ENCODE assay signal across 10 mouse cellular contexts in the genomic region with DNA sequence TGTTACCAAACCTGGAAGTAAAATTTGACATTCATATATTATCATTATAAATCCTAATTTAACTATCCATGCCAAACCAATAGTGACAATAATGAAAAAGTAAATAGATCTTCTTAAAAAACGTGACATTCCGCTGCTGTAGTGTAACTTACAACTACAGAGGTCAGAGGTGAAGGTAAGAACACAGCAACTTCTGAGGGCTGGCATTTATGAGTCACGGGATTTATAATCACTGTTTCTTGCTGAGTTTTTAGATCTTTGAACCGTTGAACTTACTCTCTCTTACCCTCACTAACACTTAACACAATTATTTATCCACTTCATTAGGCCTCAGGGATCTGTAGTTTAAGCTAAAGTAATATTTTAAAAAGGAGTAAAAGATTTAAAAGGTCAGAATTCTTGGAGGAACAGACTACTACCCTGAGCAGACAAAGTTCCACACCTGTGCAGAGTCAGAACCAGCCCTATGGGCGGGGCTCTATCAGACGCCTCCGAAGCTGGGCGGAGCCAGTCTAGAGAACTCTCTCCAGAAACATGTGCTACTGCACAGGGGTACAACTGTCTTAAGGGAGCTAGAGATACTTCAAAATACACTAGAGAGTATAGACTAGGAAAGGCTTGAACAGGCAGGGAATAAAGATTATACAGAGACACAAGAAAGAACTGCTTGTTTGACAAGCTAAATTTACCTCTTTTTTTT. TPM values are rescaled to one million over a fixed set of nuclear protein-coding genes. Genes with fewer than 3 reads are reported as not detected.
DNase-seq lines count a peak whose midpoint lies in the region; ATAC-seq lines count a peak whose summit lies in the region.
"Had no signal": no experiment of that assay in that cellular context is flagged by ENCODE, and none has a peak within 500 bp of the region (broad histone marks: within the 10 kb centered on the region; RNA-seq: fewer than 3 reads in every experiment).

No protein-coding gene starts in this region.

- H3K4me3 ChIP-seq in kidney, embryonic 15.5 days (replicated peaks) = no peak overlapping the region
- H3K4me3 ChIP-seq: heart, embryonic 13.5 days; neural tube, embryonic 13.5 days had no signal

- peaks cover 39% of the 10 kb centered on the region for H3K36me3 ChIP-seq in kidney, embryonic 15.5 days

- H3K9ac ChIP-seq in kidney, embryonic 15.5 days = no peak overlapping the region
- H3K9ac ChIP-seq: heart, embryonic 13.5 days; neural tube, embryonic 13.5 days had no signal

- H3K27me3 ChIP-seq in kidney, embryonic 15.5 days = no peaks in the 10 kb centered on the region
- H3K27me3 ChIP-seq: heart, embryonic 13.5 days; neural tube, embryonic 13.5 days had no signal

- 37% methylated on average over 8 of the region's 8 CpGs for WGBS in kidney, embryonic 15.5 days

- DNase-seq in heart, adult 11 months = peak; percentile 89
- no peak for DNase-seq in heart, adult 8-10 months (ENCODE audit: low spot score)
- DNase-seq in R1 (ENCODE audit: low read depth, low spot score) = peak; percentile 72
- no peak for DNase-seq in urinary bladder, postnatal 14 days (ENCODE audit: low spot score)
- DNase-seq in right cerebral cortex, postnatal 25 days = no peak

- 0 out of 2 replicates have a peak overlapping the region, but pooled peaks have one; percentile 60 for H3K27ac ChIP-seq in kidney, embryonic 15.5 days
- H3K27ac ChIP-seq: heart, embryonic 13.5 days; neural tube, embryonic 13.5 days had no signal

- peaks cover 3% of the 10 kb centered on the region for H3K4me1 ChIP-seq in kidney, embryonic 15.5 days
- H3K4me1 ChIP-seq: neural tube, embryonic 13.5 days had no signal

- no peak overlapping the region for H3K4me2 ChIP-seq in kidney, embryonic 15.5 days
- H3K4me2 ChIP-seq: heart, embryonic 13.5 days; neural tube, embryonic 13.5 days had no signal

- ATAC-seq in kidney, embryonic 15.5 days (replicated peaks; ENCODE audit: low FRiP score) = peak; percentile 77; the same call in 1 of the 2 replicates
- peak; percentile 78 for ATAC-seq in megakaryocyte-erythroid progenitor cell, adult 5-6 weeks (replicated peaks; ENCODE audit: low FRiP score, low TSS enrichment, poor library complexity, severe bottlenecking)
- no peak for ATAC-seq in inflammation-experienced regulatory T-cells, adult 6 months

- H3K9me3 ChIP-seq in kidney, embryonic 15.5 days (replicated peaks) = no peaks in the 10 kb centered on the region
- H3K9me3 ChIP-seq: heart, embryonic 13.5 days; neural tube, embryonic 13.5 days had no signal

RNA-seq across cellular contexts. Expression of a gene that starts 19.9 kb away (rescaled TPM):
- total RNA-seq in heart, adult 8-10 months (2022) = 100 to 1,000 TPM; 128 to 169 (median 144) TPM
- polyA plus RNA-seq in kidney, embryonic 15.5 days (2015; fragmentation: Nextera tagmentation; extraction: Ambion mirVana) = 148 and 157 TPM in 2 replicates
- total RNA-seq in megakaryocyte-erythroid progenitor cell, adult 5-6 weeks (2014; fragmentation: Nextera tagmentation) = 122 and 228 TPM in 2 replicates
- 193 and 195 TPM in 2 replicates for total RNA-seq in megakaryocyte-erythroid progenitor cell, adult 5-6 weeks (2017)
- 100 to 1,000 TPM in 1 of 3 experiments, 10 to 100 TPM in 2; 73.6 to 108 (median 79.1) TPM for polyA plus RNA-seq in inflammation-experienced regulatory T-cells, adult 6 months (2017; shearing (Covaris generic))

RNA-seq across cellular contexts. Expression of a gene that starts 53.7 kb away (rescaled TPM):
- total RNA-seq in heart, adult 8-10 months (2022) = 1 to 10 TPM; 6.6 to 7.3 (median 7.1) TPM
- 35.8 and 38.2 TPM in 2 replicates for polyA plus RNA-seq in kidney, embryonic 15.5 days (2015; fragmentation: Nextera tagmentation; extraction: Ambion mirVana)
- total RNA-seq in megakaryocyte-erythroid progenitor cell, adult 5-6 weeks (2014; fragmentation: Nextera tagmentation) = 28.9 and 35.7 TPM in 2 replicates
- total RNA-seq in megakaryocyte-erythroid progenitor cell, adult 5-6 weeks (2017) = 39.3 and 39.6 TPM in 2 replicates
- 10 to 100 TPM in 1 of 3 experiments, 1 to 10 TPM in 2; 9.4 to 10.7 (median 10.0) TPM for polyA plus RNA-seq in inflammation-experienced regulatory T-cells, adult 6 months (2017; shearing (Covaris generic))

RNA-seq across cellular contexts. Expression of a gene that starts 53.8 kb away (rescaled TPM):
- total RNA-seq in heart, adult 8-10 months (2022) = 10 to 100 TPM; 60.2 to 77.1 (median 64.7) TPM
- 139 and 144 TPM in 2 replicates for polyA plus RNA-seq in kidney, embryonic 15.5 days (2015; fragmentation: Nextera tagmentation; extraction: Ambion mirVana)
- 91.2 and 111 TPM in 2 replicates for total RNA-seq in megakaryocyte-erythroid progenitor cell, adult 5-6 weeks (2014; fragmentation: Nextera tagmentation)
- 105 and 148 TPM in 2 replicates for total RNA-seq in megakaryocyte-erythroid progenitor cell, adult 5-6 weeks (2017)
- polyA plus RNA-seq in inflammation-experienced regulatory T-cells, adult 6 months (2017; shearing (Covaris generic)) = 100 to 1,000 TPM; 484 to 529 (median 503) TPM

Comparison
In these comparisons a context has a peak if more than half of its experiments do, and no peak if none do; other contexts are left out.
1. DNase-seq: peak in heart, adult 11 months (single experiment) and R1 (single experiment); none in heart, adult 8-10 months (single experiment), urinary bladder, postnatal 14 days (single experiment) and right cerebral cortex, postnatal 25 days (single experiment).